Mouse (Mus musculus): ENCODE results near the gene Ccdc171.

DNA sequence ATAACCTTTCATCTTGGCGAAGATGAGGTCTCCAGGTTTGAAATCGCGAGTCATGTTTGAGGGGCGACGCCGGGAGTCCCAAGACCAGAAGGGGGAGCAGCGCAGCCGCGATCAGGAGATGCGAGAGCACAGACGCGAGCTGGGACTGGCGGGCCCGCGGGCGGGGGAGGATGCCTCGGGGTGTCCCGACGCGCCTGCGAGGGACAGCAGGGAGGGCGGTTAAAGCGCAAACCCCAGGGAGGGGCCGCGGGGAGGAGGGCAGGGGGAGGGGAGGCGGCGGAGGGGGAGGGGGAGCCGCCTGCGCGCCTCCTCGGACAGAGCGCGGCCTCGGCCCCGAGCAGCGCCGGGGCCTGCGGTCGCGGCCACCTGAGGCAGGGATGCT lies 39.6 kb upstream of the Ccdc171 start:
- TF ChIP-seq CTCF (IDR thresholded peaks at IDR 0.05; ENCODE audit: low read depth, low read length): peak; percentile 67
- TF ChIP-seq POLR2A (IDR thresholded peaks at IDR 0.05; ENCODE audit: extremely low read depth, insufficient read depth, low read length): no peak

Measured in liver, adult 2 months (tissue).